Mouse (Mus musculus) hindbrain, embryonic 13.5 days (tissue): ENCODE results near the gene Clrn2. TPM values are rescaled to one million over a fixed set of nuclear protein-coding genes. Genes with fewer than 3 reads are reported as not detected.
A peak's percentile ranks its signal among the peaks of the same experiment; 100 is the strongest.

Experiments used
- ATAC-seq: fragments of 200-750 bp; cut with Nextera tagmentation; 2 replicates; pipeline ENCODE4 v1.8.0; 2017; ENCODE audit warnings: moderate TSS enrichment; ENCODE audit not compliant: low FRiP score
- H3K27ac ChIP-seq: fragments of 300-500 bp; sonication (generic); 2 replicates; pipeline ENCODE4 v1.5.1; 2015; ENCODE audit warnings: inconsistent platforms, mild to moderate bottlenecking, moderate library complexity
- H3K27me3 ChIP-seq: fragments of 300-500 bp; sonication (generic); 2 replicates; pipeline ENCODE4 v1.6.1; 2015; ENCODE audit warnings: mild to moderate bottlenecking, inconsistent platforms
- H3K36me3 ChIP-seq: fragments of 300-500 bp; sonication (generic); 2 replicates; pipeline ENCODE4 v1.6.1; 2015; ENCODE audit warnings: mild to moderate bottlenecking, inconsistent platforms
- H3K4me1 ChIP-seq: fragments of 300-500 bp; sonication (generic); replicated peaks from 2 replicates; pipeline ENCODE4 v1.6.1; 2015; ENCODE audit warnings: inconsistent platforms
- H3K4me2 ChIP-seq: fragments of 300-500 bp; sonication (generic); 2 replicates; pipeline ENCODE4 v1.6.1; 2015; ENCODE audit warnings: inconsistent platforms, mild to moderate bottlenecking, moderate library complexity
- H3K4me3 ChIP-seq: fragments of 300-500 bp; sonication (generic); 2 replicates; pipeline ENCODE4 v1.5.1; 2015; ENCODE audit warnings: mild to moderate bottlenecking, inconsistent platforms
- H3K9ac ChIP-seq: fragments of 300-500 bp; sonication (generic); 2 replicates; pipeline ENCODE4 v1.6.1; 2015; ENCODE audit warnings: mild to moderate bottlenecking, inconsistent platforms
- H3K9me3 ChIP-seq: fragments of 300-500 bp; sonication (generic); 2 replicates; pipeline ENCODE4 v1.6.1; 2016; ENCODE audit warnings: inconsistent platforms
- whole genome bisulfite sequencing: fragments of 180-500 bp; shearing (Covaris S2); methylation state at CpG from one replicate; pipeline ENCODE4 v1.1.7; 2015; 5-methylcytosine and 5-hydroxymethylcytosine counted together
- polyA plus RNA-seq: library from polyadenylated mRNA; unstranded; fragments of >200 nt; fragmentation: Nextera tagmentation; extraction: Ambion mirVana; gene quantifications from 2 replicates; pipeline ENCODE4 v1.2.1, GENCODE M21; 2015

Gene Clrn2
- polyA plus RNA-seq, 1 experiment from 2014 or later, result 0.18 TPM

GRCm38 (mm10) chr5:45494093-45494755 lies 40.7 kb downstream of the Clrn2 start:
- H3K27ac ChIP-seq, result no peak overlapping the region
- 0 out of 2 replicates have a peak, but pooled peaks cover 4% of the 10 kb centered on the region for H3K27me3 ChIP-seq
- H3K9me3 ChIP-seq, result no peaks in the 10 kb centered on the region
- peak overlapping the region; percentile 78 for H3K9ac ChIP-seq
- H3K36me3 ChIP-seq, result peaks cover 15% of the 10 kb centered on the region
- H3K4me3 ChIP-seq, result peak overlapping the region; percentile 70
- peaks cover 16% of the 10 kb centered on the region for H3K4me1 ChIP-seq
- 67% methylated on average over 9 of the region's 9 CpGs for WGBS
- peak overlapping the region; percentile 77 for H3K4me2 ChIP-seq
- ATAC-seq, result 0 out of 2 replicates have a peak, but pooled peaks have one; percentile 1

DNA sequence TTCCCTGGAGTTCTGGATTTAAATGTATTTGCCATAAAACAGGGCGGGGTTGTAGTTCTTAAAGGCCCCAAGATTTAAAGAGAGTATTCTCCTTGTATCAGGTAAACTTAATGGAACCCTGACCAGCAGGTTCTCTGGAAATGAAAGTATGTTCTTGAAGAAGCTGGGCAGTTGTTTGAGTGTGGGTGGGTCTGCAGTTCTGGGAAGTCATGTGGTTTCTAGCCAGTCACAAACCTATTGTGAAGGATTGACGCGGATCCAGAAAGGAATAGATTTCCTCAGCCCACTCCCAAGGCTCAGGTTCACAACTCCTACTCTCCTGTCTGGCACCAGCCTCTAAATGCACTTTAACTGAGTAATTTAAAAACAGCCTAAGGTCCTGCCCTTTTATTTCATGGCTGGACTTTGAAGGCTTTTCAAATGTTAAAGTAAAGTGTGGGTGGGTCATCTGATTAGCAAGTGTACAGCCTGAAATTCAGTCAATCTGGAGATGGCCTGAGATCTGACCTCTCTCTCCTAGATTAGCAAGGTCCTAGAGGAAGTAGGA lies 42.0 kb downstream of the Clrn2 start:
- Histone ChIP-seq H3K9ac (no peak overlapping the region), H3K4me3 (no peak overlapping the region), H3K4me2 (no peak overlapping the region), H3K9me3 (no peaks in the 10 kb centered on the region), H3K27me3 (0 out of 2 replicates have a peak, but pooled peaks cover 4% of the 10 kb centered on the region), H3K27ac (no peak overlapping the region), H3K4me1 (peaks cover 16% of the 10 kb centered on the region), H3K36me3 (peaks cover 23% of the 10 kb centered on the region)
- no peak for ATAC-seq
- WGBS, result 90% methylated on average over 3 of the region's 3 CpGs

- H3K9ac ChIP-seq, result no peak overlapping the region
- H3K27ac ChIP-seq, result no peak overlapping the region
- ATAC-seq, result no peak
Measured at GRCm38 (mm10) chr5:45496042-45496441, 42.5 kb downstream of the Clrn2 start.

GRCm38 (mm10) chr5:45496479-45496878 lies 42.9 kb downstream of the Clrn2 start:
- Histone ChIP-seq H3K4me1 (peaks cover 16% of the 10 kb centered on the region), H3K27ac (no peak overlapping the region), H3K4me2 (no peak overlapping the region), H3K36me3 (peaks cover 31% of the 10 kb centered on the region), H3K27me3 (0 out of 2 replicates have a peak, but pooled peaks cover under 1% of the 10 kb centered on the region), H3K4me3 (no peak overlapping the region), H3K9ac (no peak overlapping the region), H3K9me3 (no peaks in the 10 kb centered on the region)
- ATAC-seq, result no peak
- WGBS, result 92% methylated on average over 4 of the region's 4 CpGs

More at GRCm38 (mm10) chr5:45496042-45496441, 42.5 kb downstream of the Clrn2 start:
- Histone ChIP-seq H3K36me3 (peaks cover 27% of the 10 kb centered on the region), H3K4me3 (no peak overlapping the region), H3K9me3 (no peaks in the 10 kb centered on the region), H3K27me3 (0 out of 2 replicates have a peak, but pooled peaks cover 4% of the 10 kb centered on the region), H3K4me1 (peaks cover 16% of the 10 kb centered on the region), H3K4me2 (no peak overlapping the region)

DNA sequence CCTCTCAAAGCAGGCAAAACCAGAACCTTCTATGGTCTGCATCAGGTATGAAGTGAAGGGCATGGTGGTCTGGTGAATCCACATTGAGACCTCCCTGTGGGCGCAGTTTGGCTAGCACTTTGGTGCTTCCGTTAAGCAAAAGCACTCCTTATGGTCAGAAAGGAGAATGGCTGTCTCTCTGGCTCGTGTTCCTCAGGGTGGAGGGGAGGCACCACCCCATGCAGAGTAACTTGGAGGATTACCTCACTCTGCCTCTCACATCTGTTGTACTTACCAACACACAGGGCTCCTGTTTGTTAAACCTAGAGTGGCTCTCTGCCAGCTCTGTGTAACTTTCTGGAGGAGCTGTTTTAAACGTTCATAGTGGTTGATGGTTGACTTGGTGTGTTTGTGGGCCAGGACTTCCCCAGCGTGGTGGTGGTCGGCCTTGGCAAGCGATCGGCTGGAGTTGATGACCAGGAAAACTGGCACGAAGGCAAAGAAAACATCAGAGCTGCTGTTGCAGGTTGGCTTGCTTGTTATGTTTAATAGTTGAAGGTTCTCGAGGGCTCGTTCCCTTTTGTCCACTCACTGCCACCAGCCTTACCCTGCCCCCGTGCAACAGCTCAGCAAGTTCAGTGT lies 43.5 kb downstream of the Clrn2 start:
- H3K4me2 ChIP-seq, result no peak overlapping the region
- H3K9ac ChIP-seq, result no peak overlapping the region
- no peaks in the 10 kb centered on the region for H3K9me3 ChIP-seq
- no peak for ATAC-seq
- H3K36me3 ChIP-seq, result peaks cover 36% of the 10 kb centered on the region
- WGBS, result 93% methylated on average over 12 of the region's 12 CpGs
- no peak overlapping the region for H3K4me3 ChIP-seq
- H3K27me3 ChIP-seq, result no peaks in the 10 kb centered on the region
- H3K4me1 ChIP-seq, result peaks cover 16% of the 10 kb centered on the region
- H3K27ac ChIP-seq, result no peak overlapping the region

DNA sequence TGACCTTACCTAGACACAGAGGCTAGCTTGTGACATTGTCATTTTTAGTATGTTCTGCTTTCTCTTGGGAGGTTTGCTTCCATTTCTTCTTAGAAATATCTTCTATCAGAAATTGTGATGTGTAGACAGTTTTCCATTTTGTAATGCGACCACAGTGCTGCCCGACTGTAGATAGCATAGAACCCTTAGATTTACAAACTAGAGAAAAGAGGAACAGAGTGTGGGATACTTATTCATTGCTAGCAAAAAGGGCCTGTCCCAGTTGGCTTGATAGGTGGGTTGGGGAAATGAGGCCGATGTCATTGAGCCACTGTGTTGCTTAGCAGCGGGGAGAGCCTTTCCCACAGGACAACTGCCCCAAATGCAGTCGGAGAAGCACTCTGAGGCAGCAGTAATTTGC lies 44.0 kb downstream of the Clrn2 start:
- H3K36me3 ChIP-seq, result peaks cover 38% of the 10 kb centered on the region
- peaks cover 14% of the 10 kb centered on the region for H3K4me1 ChIP-seq
- H3K27me3 ChIP-seq, result no peaks in the 10 kb centered on the region
- no peak overlapping the region for H3K27ac ChIP-seq
- H3K4me3 ChIP-seq, result no peak overlapping the region
- no peak for ATAC-seq
- no peak overlapping the region for H3K9ac ChIP-seq
- no peak overlapping the region for H3K4me2 ChIP-seq
- WGBS, result 94% methylated on average over 5 of the region's 5 CpGs
- no peaks in the 10 kb centered on the region for H3K9me3 ChIP-seq

- no peak for ATAC-seq
- Histone ChIP-seq H3K4me1 (no peaks in the 10 kb centered on the region), H3K4me3 (no peak overlapping the region), H3K27me3 (no peaks in the 10 kb centered on the region), H3K36me3 (peaks cover 56% of the 10 kb centered on the region), H3K9ac (no peak overlapping the region), H3K4me2 (no peak overlapping the region), H3K27ac (no peak overlapping the region), H3K9me3 (no peaks in the 10 kb centered on the region)
- 83% methylated on average over 7 of the region's 7 CpGs for WGBS
Measured at GRCm38 (mm10) chr5:45510071-45510470, 56.5 kb downstream of the Clrn2 start.

DNA sequence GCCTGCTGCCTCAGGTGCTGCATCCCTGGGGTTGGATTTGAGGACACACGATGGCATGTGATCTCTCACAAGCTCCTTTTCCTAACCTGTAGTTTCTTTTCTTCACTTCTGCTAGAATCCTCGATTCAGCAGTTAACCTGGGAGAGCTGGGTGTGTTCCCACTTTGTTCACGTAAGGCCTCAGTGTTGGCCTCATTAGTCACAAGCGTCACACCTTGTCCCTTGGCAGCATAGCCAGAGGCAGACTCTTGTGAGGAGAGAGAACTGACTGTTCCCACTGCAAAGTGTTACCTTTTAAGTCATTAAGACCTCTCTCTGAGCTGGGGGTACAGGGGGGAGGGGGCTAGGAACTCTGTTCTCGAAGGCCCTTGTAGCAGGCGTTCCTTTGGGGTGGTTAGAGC lies 59.4 kb downstream of the Clrn2 start:
- Histone ChIP-seq H3K9ac (no peak overlapping the region), H3K4me1 (no peaks in the 10 kb centered on the region), H3K27ac (no peak overlapping the region), H3K4me2 (no peak overlapping the region), H3K36me3 (peaks cover 30% of the 10 kb centered on the region), H3K4me3 (no peak overlapping the region), H3K27me3 (no peaks in the 10 kb centered on the region), H3K9me3 (no peaks in the 10 kb centered on the region)
- ATAC-seq, result no peak
- WGBS, result 91% methylated on average over 6 of the region's 6 CpGs

- Histone ChIP-seq H3K4me1 (no peaks in the 10 kb centered on the region), H3K9me3 (no peaks in the 10 kb centered on the region), H3K9ac (no peak overlapping the region), H3K4me2 (no peak overlapping the region), H3K4me3 (no peak overlapping the region), H3K36me3 (peaks cover 30% of the 10 kb centered on the region), H3K27ac (no peak overlapping the region), H3K27me3 (no peaks in the 10 kb centered on the region)
- ATAC-seq, result no peak
- 95% methylated on average over 2 of the region's 2 CpGs for WGBS
Measured at GRCm38 (mm10) chr5:45513511-45513910, 60.0 kb downstream of the Clrn2 start.

Other genes starting within 250 kb of the Clrn2 start
- gene Qdpr, start 3.5 kb upstream of the Clrn2 start, polyA plus RNA-seq, result 113 and 116 TPM in 2 replicates
- 31.5 and 35.1 TPM in 2 replicates for gene Lap3, start 39.6 kb downstream of the Clrn2 start, polyA plus RNA-seq
- gene Med28, start 66.5 kb downstream of the Clrn2 start, polyA plus RNA-seq, result 264 and 272 TPM in 2 replicates
- gene Fam184b, start 185.9 kb downstream of the Clrn2 start, polyA plus RNA-seq, result 2.1 and 3.1 TPM in 2 replicates
- 11.9 and 12.2 TPM in 2 replicates for gene Ncapg, start 216.2 kb downstream of the Clrn2 start, polyA plus RNA-seq